Mouse (Mus musculus): ENCODE measurements around the gene Vmn2r29. TPM values are rescaled to one million over a fixed set of nuclear protein-coding genes. Genes with fewer than 3 reads are reported as not detected.

The Vmn2r29 gene
- total and polyA plus RNA-seq, 2 experiments from 2014 or later, result 1.2 to 2.3 TPM

DNA sequence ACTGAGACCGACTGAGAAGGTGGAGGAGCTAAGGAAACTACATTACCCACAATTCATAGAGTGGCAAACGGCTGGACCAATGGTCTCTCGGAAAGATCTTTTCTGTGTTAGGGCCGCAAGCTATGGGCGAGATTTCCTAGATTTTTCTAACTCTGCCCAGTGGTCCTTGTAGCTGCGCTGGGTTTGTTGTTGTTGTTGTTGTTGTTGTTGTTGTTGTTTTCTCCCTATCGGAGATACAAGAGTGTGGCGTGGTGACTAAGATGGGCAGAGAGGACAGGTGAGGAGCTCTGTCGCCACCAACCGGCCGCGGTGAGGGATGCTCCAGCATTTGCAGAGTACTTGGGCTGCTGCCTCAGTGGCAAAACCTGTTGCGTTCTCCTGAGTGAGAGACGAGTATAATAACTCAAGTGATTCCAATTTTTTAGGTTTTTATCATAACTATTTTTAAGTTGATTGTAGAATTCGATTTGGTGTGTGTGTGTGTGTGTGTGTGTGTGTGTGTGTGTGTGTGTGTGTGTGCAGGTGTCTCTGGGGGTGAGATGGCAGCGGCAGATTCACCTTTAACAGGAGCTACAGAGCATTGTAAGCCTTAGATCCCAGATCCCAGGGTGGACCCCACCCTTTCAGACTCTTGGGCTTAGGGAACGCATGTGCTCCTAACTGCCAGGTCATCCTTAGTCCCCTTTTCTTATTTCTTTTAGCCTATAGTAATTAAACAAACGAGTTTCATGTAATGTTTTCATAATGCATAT lies 58.8 kb downstream of the Vmn2r29 start:
- H3K36me3 ChIP-seq (ENCODE audit: insufficient read depth), result peaks cover 2% of the 10 kb centered on the region
- ATAC-seq (peak; percentile 97), DNase-seq (peak; percentile 86)
- peak overlapping the region; percentile 38 for H3K4me2 ChIP-seq (ENCODE audit: low read depth)
- no peaks in the 10 kb centered on the region for H3K27me3 ChIP-seq (ENCODE audit: insufficient read depth, low read length)
- H3K4me1 ChIP-seq (ENCODE audit: insufficient read depth), result no peaks in the 10 kb centered on the region
- H3K9me3 ChIP-seq (ENCODE audit: low read length), result no peaks in the 10 kb centered on the region
- 12% methylated on average over 18 of the region's 18 CpGs for WGBS
- H3K27ac ChIP-seq (ENCODE audit: low read depth, low read length), result no peak overlapping the region
- peak; percentile 82 for TF ChIP-seq CTCF (IDR thresholded peaks at IDR 0.05; ENCODE audit: low read depth)
- H3K4me3 ChIP-seq (ENCODE audit: low read depth, low read length), result peak overlapping the region; percentile 49
- peak overlapping the region; percentile 14; the same call in 1 of the 2 replicates for H3K9ac ChIP-seq

DNA sequence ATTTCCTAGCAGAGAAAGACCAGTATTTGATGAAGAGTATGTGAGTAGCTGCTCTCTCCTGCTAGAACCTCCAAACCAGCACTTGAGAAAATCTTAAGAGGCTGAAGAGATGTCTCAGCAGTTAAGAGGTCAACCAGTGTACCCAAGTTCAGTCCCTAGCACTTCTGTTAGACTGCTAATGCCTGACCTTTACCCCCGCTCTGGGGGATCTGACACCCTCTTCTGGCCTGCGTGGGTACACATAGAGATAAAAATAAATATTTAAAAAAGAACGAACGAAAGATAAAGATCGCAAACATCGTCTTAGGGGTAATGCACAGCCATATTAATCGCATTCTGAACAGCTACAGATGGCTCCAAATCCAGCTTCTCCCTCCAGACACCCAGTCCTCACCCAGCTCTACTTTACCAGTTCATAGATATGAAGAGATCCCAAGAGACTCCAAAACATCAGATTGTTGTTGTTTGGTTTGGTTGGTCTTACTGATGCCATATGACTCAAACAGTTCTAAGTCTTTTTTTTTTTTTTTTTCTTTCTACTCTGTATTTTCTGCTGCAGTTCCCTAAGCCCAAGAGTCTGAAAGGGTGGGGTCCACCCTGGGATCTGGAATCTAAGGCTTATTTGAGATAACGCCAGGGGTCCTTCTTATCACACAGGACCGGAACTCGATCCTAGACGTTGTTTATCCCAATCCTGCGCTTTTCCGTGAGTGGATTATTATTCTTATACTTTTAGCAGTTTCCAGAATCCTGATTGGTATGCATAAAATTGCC lies 59.5 kb downstream of the Vmn2r29 start:
- peak overlapping the region; percentile 38 for H3K4me2 ChIP-seq (ENCODE audit: low read depth)
- no peak overlapping the region for H3K27ac ChIP-seq (ENCODE audit: low read depth, low read length)
- DNase-seq, result no peak
- H3K9ac ChIP-seq, result peak overlapping the region; percentile 14; the same call in 1 of the 2 replicates
- 39% methylated on average over 13 of the region's 13 CpGs for WGBS
- ATAC-seq, result peak; percentile 43
- peaks cover 10% of the 10 kb centered on the region for H3K36me3 ChIP-seq (ENCODE audit: insufficient read depth)
- H3K27me3 ChIP-seq (ENCODE audit: insufficient read depth, low read length), result no peaks in the 10 kb centered on the region
- no peaks in the 10 kb centered on the region for H3K4me1 ChIP-seq (ENCODE audit: insufficient read depth)
- TF ChIP-seq CTCF (IDR thresholded peaks at IDR 0.05; ENCODE audit: low read depth), result no peak
- H3K4me3 ChIP-seq (ENCODE audit: low read depth, low read length), result peak overlapping the region; percentile 49
- H3K9me3 ChIP-seq (ENCODE audit: low read length), result no peaks in the 10 kb centered on the region

DNA sequence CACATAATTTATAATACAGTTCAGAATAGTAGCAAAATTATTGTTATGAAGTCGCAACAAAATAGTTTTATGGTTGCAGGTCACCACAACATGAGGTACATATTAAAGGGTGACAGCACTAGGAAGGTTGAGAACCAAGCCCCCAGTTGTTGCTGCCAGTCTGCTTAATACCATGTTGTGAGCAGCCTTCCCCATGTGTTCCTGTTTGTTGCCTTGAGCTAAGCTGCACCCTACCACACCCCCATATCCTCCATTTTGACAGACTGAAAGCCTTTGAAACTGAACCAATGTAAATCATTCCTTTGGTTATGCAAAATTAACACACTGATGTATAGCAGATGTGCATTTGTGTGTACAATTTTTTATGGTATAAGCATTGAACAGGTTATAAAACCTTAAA lies 61.2 kb downstream of the Vmn2r29 start:
- no peak overlapping the region for H3K4me3 ChIP-seq (ENCODE audit: low read depth, low read length)
- TF ChIP-seq CTCF (IDR thresholded peaks at IDR 0.05; ENCODE audit: low read depth), result no peak
- no peaks in the 10 kb centered on the region for H3K27me3 ChIP-seq (ENCODE audit: insufficient read depth, low read length)
- WGBS, result 87% methylated on average over 1 of the region's 1 CpGs
- H3K36me3 ChIP-seq (ENCODE audit: insufficient read depth), result peaks cover 26% of the 10 kb centered on the region
- no peak overlapping the region for H3K4me2 ChIP-seq (ENCODE audit: low read depth)
- no peaks in the 10 kb centered on the region for H3K9me3 ChIP-seq (ENCODE audit: low read length)
- no peaks in the 10 kb centered on the region for H3K4me1 ChIP-seq (ENCODE audit: insufficient read depth)
- ATAC-seq, result no peak
- DNase-seq, result no peak
- no peak overlapping the region for H3K27ac ChIP-seq (ENCODE audit: low read depth, low read length)
- H3K9ac ChIP-seq, result no peak overlapping the region

Other genes with a start within 250 kb of the Vmn2r29 start
- gene Zfp954, start 125.8 kb downstream of the Vmn2r29 start, total RNA-seq (2014; rRNA removed), result 27.2 and 31.7 TPM in 2 replicates
- 16.4 and 17.1 TPM in 2 replicates for gene Zfp954, start 125.8 kb downstream of the Vmn2r29 start, polyA plus RNA-seq (2015; fragmentation: Nextera tagmentation; extraction: Ambion mirVana)
- gene Zfp773, start 110.6 kb downstream of the Vmn2r29 start, total RNA-seq (2014; rRNA removed), result 5.4 and 5.5 TPM in 2 replicates
- gene Zfp773, start 110.6 kb downstream of the Vmn2r29 start, polyA plus RNA-seq (2015; fragmentation: Nextera tagmentation; extraction: Ambion mirVana), result 3.6 and 4.5 TPM in 2 replicates
- gene Zfp418, start 76.0 kb downstream of the Vmn2r29 start, total RNA-seq (2014; rRNA removed), result 4.8 and 6.3 TPM in 2 replicates
- 0.79 and 0.98 TPM in 2 replicates for gene Zfp418, start 76.0 kb downstream of the Vmn2r29 start, polyA plus RNA-seq (2015; fragmentation: Nextera tagmentation; extraction: Ambion mirVana)
- 9.3 and 11.5 TPM in 2 replicates for gene Zfp772, start 37.3 kb downstream of the Vmn2r29 start, total RNA-seq (2014; rRNA removed)
- 4.5 and 6.3 TPM in 2 replicates for gene Zfp772, start 37.3 kb downstream of the Vmn2r29 start, polyA plus RNA-seq (2015; fragmentation: Nextera tagmentation; extraction: Ambion mirVana)
- 6.1 and 8.7 TPM in 2 replicates for gene Gm45844, start 31.0 kb upstream of the Vmn2r29 start, total RNA-seq (2014; rRNA removed)
- 6.8 and 9.2 TPM in 2 replicates for gene Gm45844, start 31.0 kb upstream of the Vmn2r29 start, polyA plus RNA-seq (2015; fragmentation: Nextera tagmentation; extraction: Ambion mirVana)
- 171 and 175 TPM in 2 replicates for gene Clcn4, start 53.5 kb upstream of the Vmn2r29 start, total RNA-seq (2014; rRNA removed)
- 185 and 231 TPM in 2 replicates for gene Clcn4, start 53.5 kb upstream of the Vmn2r29 start, polyA plus RNA-seq (2015; fragmentation: Nextera tagmentation; extraction: Ambion mirVana)
- gene Vmn2r30, start 90.3 kb upstream of the Vmn2r29 start, total RNA-seq (2014; rRNA removed), result not detected in 2 replicates
- gene Vmn2r30, start 90.3 kb upstream of the Vmn2r29 start, polyA plus RNA-seq (2015; fragmentation: Nextera tagmentation; extraction: Ambion mirVana), result not detected in 2 replicates
- not detected in 2 replicates for gene Gm45783, start 127.2 kb upstream of the Vmn2r29 start, total RNA-seq (2014; rRNA removed)
- not detected in 2 replicates for gene Gm45783, start 127.2 kb upstream of the Vmn2r29 start, polyA plus RNA-seq (2015; fragmentation: Nextera tagmentation; extraction: Ambion mirVana)
- not detected in 2 replicates for gene Vmn2r31, start 152.4 kb upstream of the Vmn2r29 start, total RNA-seq (2014; rRNA removed)
- gene Vmn2r31, start 152.4 kb upstream of the Vmn2r29 start, polyA plus RNA-seq (2015; fragmentation: Nextera tagmentation; extraction: Ambion mirVana), result not detected in 2 replicates
- gene Vmn2r32, start 232.7 kb upstream of the Vmn2r29 start, total RNA-seq (2014; rRNA removed), result not detected in 2 replicates
- gene Vmn2r32, start 232.7 kb upstream of the Vmn2r29 start, polyA plus RNA-seq (2015; fragmentation: Nextera tagmentation; extraction: Ambion mirVana), result not detected in 2 replicates